ENCODE assay signal across 14 mouse cellular contexts in the genomic region with DNA sequence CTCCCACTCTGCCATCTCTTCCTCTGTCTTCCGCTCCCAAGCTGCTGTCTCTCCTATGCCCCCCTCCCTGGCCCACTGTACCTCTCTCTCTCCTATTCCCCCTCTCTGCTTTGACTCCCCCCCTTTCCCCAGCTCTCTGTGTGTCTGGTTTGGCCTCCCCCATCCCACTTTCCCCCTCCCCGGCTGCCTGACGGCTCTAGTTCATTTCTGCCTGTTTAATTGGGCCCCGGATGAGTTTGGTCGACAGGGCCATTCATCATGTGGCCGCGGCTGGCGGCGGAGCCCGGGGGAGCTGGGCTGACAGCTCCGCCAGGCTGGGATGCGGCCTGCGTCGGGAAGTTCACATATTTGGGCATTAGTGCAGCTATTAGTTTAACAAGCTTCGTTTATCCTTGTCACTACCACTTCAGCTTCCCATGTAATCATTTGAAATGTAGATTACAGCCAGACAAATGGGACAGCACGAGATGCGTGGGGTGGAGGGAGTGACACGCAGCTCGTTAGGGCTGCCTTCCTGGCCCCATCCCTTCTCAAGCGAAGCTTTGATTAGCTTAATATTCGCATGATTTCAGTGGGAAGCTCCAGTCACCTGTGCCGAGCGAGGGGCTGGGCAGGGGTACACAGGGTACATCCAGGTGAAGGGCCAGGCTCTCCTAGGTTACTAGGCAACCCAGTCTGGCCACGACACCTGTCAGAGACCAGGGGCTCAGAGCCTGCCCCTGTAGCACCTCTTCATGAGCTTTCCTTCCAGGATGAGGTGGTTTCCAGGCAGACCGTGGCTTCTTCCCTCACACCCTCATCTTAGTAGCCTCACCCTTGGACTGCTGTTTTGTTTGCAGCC.
DNase-seq lines count a peak whose midpoint lies in the region; ATAC-seq and TF ChIP-seq lines count a peak whose summit lies in the region.
"Had no signal": no experiment of that assay in that cellular context is flagged by ENCODE, and none has a peak within 500 bp of the region (broad histone marks: within the 10 kb centered on the region; RNA-seq: fewer than 3 reads in every experiment).

No protein-coding gene starts in this region.

- no peaks in the 10 kb centered on the region for H3K36me3 ChIP-seq in liver, embryonic 12.5 days
- H3K36me3 ChIP-seq in liver, postnatal 0 days (replicated peaks; ENCODE audit: insufficient read depth, low read length): no peaks in the 10 kb centered on the region
- no peaks in the 10 kb centered on the region for H3K36me3 ChIP-seq in embryonic facial prominence, embryonic 14.5 days (ENCODE audit: control insufficient read depth, insufficient read depth, low read length)
- H3K36me3 ChIP-seq in limb, embryonic 10.5 days: no peaks in the 10 kb centered on the region
- H3K36me3 ChIP-seq: embryonic facial prominence, embryonic 12.5 days had no signal

- TF ChIP-seq EP300 in liver, postnatal 0 days (IDR thresholded peaks at IDR 0.05; ENCODE audit: low read depth): no peak

- H3K9ac ChIP-seq in liver, embryonic 12.5 days: no peak overlapping the region
- H3K9ac ChIP-seq in liver, postnatal 0 days (replicated peaks): no peak overlapping the region
- H3K9ac ChIP-seq in embryonic facial prominence, embryonic 14.5 days (ENCODE audit: low read depth, low read length): no peak overlapping the region
- H3K9ac ChIP-seq: embryonic facial prominence, embryonic 12.5 days had no signal

- no peak for TF ChIP-seq CTCF in liver, postnatal 0 days (IDR thresholded peaks at IDR 0.05; ENCODE audit: low read depth)

- no peak for ATAC-seq in liver, embryonic 12.5 days
- no peak for ATAC-seq in liver, postnatal 0 days
- peak; percentile 33; the same call in 1 of the 2 replicates for ATAC-seq in embryonic facial prominence, embryonic 14.5 days (ENCODE audit: low read depth)
- no peak for ATAC-seq in inflammation-experienced regulatory T-cells, adult 6 months
- ATAC-seq in activated CD4-positive, CD25-positive, alpha-beta regulatory T cell, adult 4 months: no peak

- peaks cover 16% of the 10 kb centered on the region for H3K27me3 ChIP-seq in liver, embryonic 12.5 days (replicated peaks)
- no peaks in the 10 kb centered on the region for H3K27me3 ChIP-seq in liver, postnatal 0 days (ENCODE audit: insufficient read depth, low read length)
- H3K27me3 ChIP-seq in embryonic facial prominence, embryonic 14.5 days (replicated peaks; ENCODE audit: control insufficient read depth, insufficient read depth, low read length): 0 out of 2 replicates have a peak, but pooled peaks cover 10% of the 10 kb centered on the region
- H3K27me3 ChIP-seq in limb, embryonic 10.5 days (ENCODE audit: low read depth, poor library complexity, severe bottlenecking): peaks cover 47% of the 10 kb centered on the region

- H3K9me3 ChIP-seq in liver, embryonic 12.5 days (replicated peaks): no peaks in the 10 kb centered on the region
- H3K9me3 ChIP-seq in liver, postnatal 0 days (ENCODE audit: low read length): no peaks in the 10 kb centered on the region
- H3K9me3 ChIP-seq in embryonic facial prominence, embryonic 14.5 days (ENCODE audit: control insufficient read depth, low read length): no peaks in the 10 kb centered on the region
- H3K9me3 ChIP-seq in limb, embryonic 10.5 days (replicated peaks): no peaks in the 10 kb centered on the region
- H3K9me3 ChIP-seq: embryonic facial prominence, embryonic 12.5 days had no signal

- no peaks in the 10 kb centered on the region for H3K4me1 ChIP-seq in liver, embryonic 12.5 days
- no peaks in the 10 kb centered on the region for H3K4me1 ChIP-seq in liver, postnatal 0 days (ENCODE audit: insufficient read depth)
- H3K4me1 ChIP-seq in embryonic facial prominence, embryonic 14.5 days (ENCODE audit: control insufficient read depth, insufficient read depth, low read length): no peaks in the 10 kb centered on the region
- peaks cover 23% of the 10 kb centered on the region for H3K4me1 ChIP-seq in limb, embryonic 10.5 days
- H3K4me1 ChIP-seq: embryonic facial prominence, embryonic 12.5 days had no signal

- H3K27ac ChIP-seq in liver, embryonic 12.5 days: no peak overlapping the region
- H3K27ac ChIP-seq in liver, postnatal 0 days (ENCODE audit: low read depth): no peak overlapping the region
- no peak overlapping the region for H3K27ac ChIP-seq in embryonic facial prominence, embryonic 14.5 days (replicated peaks; ENCODE audit: low read depth, low read length)
- no peak overlapping the region for H3K27ac ChIP-seq in limb, embryonic 10.5 days
- H3K27ac ChIP-seq: embryonic facial prominence, embryonic 12.5 days had no signal

- DNase-seq in liver, postnatal 0 days: no peak
- peak; percentile 15 for DNase-seq in embryonic facial prominence, embryonic 14.5 days (ENCODE audit: low spot score)
- DNase-seq in limb, embryonic 10.5 days (ENCODE audit: low spot score): peak; percentile 66
- DNase-seq in retina, embryonic 14.5 days (ENCODE audit: low spot score): peak; percentile 75
- DNase-seq: adrenal gland, postnatal 14 days; heart, adult 11 months; layer of hippocampus, postnatal 36 days; lung, adult 2 months; thymus, postnatal 14 days had no signal

- no peak overlapping the region for H3K4me3 ChIP-seq in liver, embryonic 12.5 days
- H3K4me3 ChIP-seq in liver, postnatal 0 days (ENCODE audit: low read depth, low read length): no peak overlapping the region
- no peak overlapping the region for H3K4me3 ChIP-seq in embryonic facial prominence, embryonic 14.5 days (ENCODE audit: low read depth, low read length)
- H3K4me3 ChIP-seq in limb, embryonic 10.5 days: peak overlapping the region; percentile 18; the same call in 1 of the 2 replicates
- H3K4me3 ChIP-seq: embryonic facial prominence, embryonic 12.5 days; myocyte had no signal

- peak overlapping the region; percentile 5; the same call in 1 of the 2 replicates for H3K4me2 ChIP-seq in liver, embryonic 12.5 days
- no peak overlapping the region for H3K4me2 ChIP-seq in liver, postnatal 0 days (ENCODE audit: low read depth, low read length)
- H3K4me2 ChIP-seq in embryonic facial prominence, embryonic 14.5 days (ENCODE audit: low read depth, low read length): no peak overlapping the region
- H3K4me2 ChIP-seq: embryonic facial prominence, embryonic 12.5 days had no signal

- 36% methylated on average over 25 of the region's 25 CpGs for WGBS in liver, embryonic 12.5 days (ENCODE audit: insufficient replicate concordance)
- 33% methylated on average over 25 of the region's 25 CpGs for WGBS in liver, postnatal 0 days (ENCODE audit: insufficient replicate concordance)
- 23% methylated on average over 25 of the region's 25 CpGs for WGBS in embryonic facial prominence, embryonic 14.5 days
- 19% methylated on average over 25 of the region's 25 CpGs for WGBS in limb, embryonic 10.5 days
